Mouse (Mus musculus): ENCODE results near the gene Sbf1. TPM values are rescaled to one million over a fixed set of nuclear protein-coding genes. Genes with fewer than 3 reads are reported as not detected.

Sbf1 gene
- 78.3 and 93.5 TPM in 2 replicates for polyA plus RNA-seq (2016; fragmentation: Nextera tagmentation; extraction: Ambion mirVana)

GRCm38 (mm10) chr15:89315190-89315731 lies at the start of gene Sbf1:
TSS of gene Sbf1 (minus strand) at chr15:89315311.
- peaks cover 33% of the 10 kb centered on the region for H3K4me1 ChIP-seq
- H3K27ac ChIP-seq (replicated peaks), result peak within 1 kb of the TSS; percentile 92
- no peaks in the 10 kb centered on the region for H3K9me3 ChIP-seq (replicated peaks)
- no peaks in the 10 kb centered on the region for H3K27me3 ChIP-seq (ENCODE audit: low read depth, poor library complexity, severe bottlenecking)
- WGBS, result under 1% methylated on average over 37 of the region's 37 CpGs
- peak; percentile 98 for DNase-seq (ENCODE audit: low spot score)
- peak within 1 kb of the TSS; percentile 96 for H3K4me3 ChIP-seq
- H3K36me3 ChIP-seq, result no peaks in the 10 kb centered on the region

GRCm38 (mm10) chr15:89363051-89363450 lies 47.9 kb upstream of the Sbf1 start:
- Histone ChIP-seq H3K4me3 (no peak overlapping the region), H3K4me1 (no peaks in the 10 kb centered on the region), H3K27me3 (ENCODE audit: low read depth, poor library complexity, severe bottlenecking) (no peaks in the 10 kb centered on the region), H3K9me3 (replicated peaks) (no peaks in the 10 kb centered on the region), H3K36me3 (peaks cover 97% of the 10 kb centered on the region), H3K27ac (replicated peaks) (no peak overlapping the region)
- WGBS, result 93% methylated on average over 7 of the region's 7 CpGs
- DNase-seq (ENCODE audit: low spot score), result no peak

GRCm38 (mm10) chr15:89358784-89359183 lies 43.7 kb upstream of the Sbf1 start:
- no peak overlapping the region for H3K4me3 ChIP-seq
- H3K4me1 ChIP-seq, result peaks cover 22% of the 10 kb centered on the region
- WGBS, result 94% methylated on average over 3 of the region's 3 CpGs
- no peak overlapping the region for H3K27ac ChIP-seq (replicated peaks)
- no peak for DNase-seq (ENCODE audit: low spot score)
- peaks cover 68% of the 10 kb centered on the region for H3K36me3 ChIP-seq
- no peaks in the 10 kb centered on the region for H3K27me3 ChIP-seq (ENCODE audit: low read depth, poor library complexity, severe bottlenecking)
- H3K9me3 ChIP-seq (replicated peaks), result no peaks in the 10 kb centered on the region

DNA sequence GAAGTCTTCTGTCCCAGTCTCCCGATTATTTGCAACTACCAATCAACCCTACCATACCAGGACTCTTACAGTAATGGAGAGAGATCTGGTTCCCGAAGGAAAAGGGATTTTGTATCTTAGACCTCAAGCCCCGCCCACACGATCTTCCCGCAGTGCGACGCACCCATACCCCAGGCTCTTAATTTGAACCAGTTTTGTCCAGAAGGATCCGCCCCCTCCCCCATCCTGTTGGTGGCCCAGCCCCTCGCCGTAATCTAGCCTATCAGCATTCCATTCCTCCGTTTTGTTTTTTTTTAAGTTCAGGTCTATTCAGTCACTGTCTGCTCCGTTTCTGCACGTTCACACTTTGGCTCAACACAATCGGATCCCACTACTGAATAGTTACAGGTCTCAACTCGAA lies 41.3 kb upstream of the Sbf1 start:
- 0% methylated on average over 15 of the region's 15 CpGs for WGBS
- H3K4me3 ChIP-seq, result peak overlapping the region; percentile 88
- H3K27me3 ChIP-seq (ENCODE audit: low read depth, poor library complexity, severe bottlenecking), result no peaks in the 10 kb centered on the region
- H3K4me1 ChIP-seq, result peaks cover 26% of the 10 kb centered on the region
- peak; percentile 88 for DNase-seq (ENCODE audit: low spot score)
- no peaks in the 10 kb centered on the region for H3K9me3 ChIP-seq (replicated peaks)
- peaks cover 68% of the 10 kb centered on the region for H3K36me3 ChIP-seq
- peak overlapping the region; percentile 94 for H3K27ac ChIP-seq (replicated peaks)

- peak within 1 kb of the TSS; percentile 88 for H3K4me3 ChIP-seq
- H3K27ac ChIP-seq (replicated peaks), result peak within 1 kb of the TSS; percentile 94
- WGBS, result under 1% methylated on average over 64 of the region's 64 CpGs
- H3K4me1 ChIP-seq, result peaks cover 26% of the 10 kb centered on the region
- peak; percentile 98 for DNase-seq (ENCODE audit: low spot score)
- peaks cover 68% of the 10 kb centered on the region for H3K36me3 ChIP-seq
- H3K27me3 ChIP-seq (ENCODE audit: low read depth, poor library complexity, severe bottlenecking), result no peaks in the 10 kb centered on the region
- H3K9me3 ChIP-seq (replicated peaks), result no peaks in the 10 kb centered on the region
Observed at GRCm38 (mm10) chr15:89355241-89356187, 40.4 kb upstream of the Sbf1 start, which contains the start of the genes Lmf2 and Ncaph2. TSS of gene Lmf2 (minus strand) at chr15:89355659. TSS of gene Ncaph2 (plus strand) at chr15:89355719.

DNA sequence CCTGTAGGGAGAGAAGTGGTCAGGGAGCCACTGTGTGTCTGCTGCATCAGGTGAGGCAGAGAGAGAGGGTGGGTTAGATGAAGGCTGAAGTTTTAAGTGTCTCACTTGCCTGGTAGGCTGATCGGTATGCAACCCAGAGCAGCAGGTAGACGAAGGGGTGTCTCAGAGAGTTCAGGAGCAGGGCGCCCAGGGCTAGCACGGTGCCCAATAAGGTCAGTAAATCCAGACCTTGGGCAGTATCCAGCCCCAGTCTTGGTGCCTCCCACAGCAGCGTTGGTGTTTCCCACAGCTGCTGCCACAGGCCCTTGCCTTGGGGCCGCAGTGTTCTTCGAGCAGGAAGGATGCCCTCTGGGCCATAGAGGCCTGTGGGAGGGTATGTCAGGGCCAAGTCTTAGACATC lies 39.3 kb upstream of the Sbf1 start:
- Histone ChIP-seq H3K4me3 (peak overlapping the region; percentile 88), H3K36me3 (peaks cover 68% of the 10 kb centered on the region), H3K4me1 (peaks cover 26% of the 10 kb centered on the region), H3K27ac (replicated peaks) (peak overlapping the region; percentile 94), H3K9me3 (replicated peaks) (no peaks in the 10 kb centered on the region), H3K27me3 (ENCODE audit: low read depth, poor library complexity, severe bottlenecking) (no peaks in the 10 kb centered on the region)
- DNase-seq (ENCODE audit: low spot score), result no peak
- 85% methylated on average over 7 of the region's 7 CpGs for WGBS

DNA sequence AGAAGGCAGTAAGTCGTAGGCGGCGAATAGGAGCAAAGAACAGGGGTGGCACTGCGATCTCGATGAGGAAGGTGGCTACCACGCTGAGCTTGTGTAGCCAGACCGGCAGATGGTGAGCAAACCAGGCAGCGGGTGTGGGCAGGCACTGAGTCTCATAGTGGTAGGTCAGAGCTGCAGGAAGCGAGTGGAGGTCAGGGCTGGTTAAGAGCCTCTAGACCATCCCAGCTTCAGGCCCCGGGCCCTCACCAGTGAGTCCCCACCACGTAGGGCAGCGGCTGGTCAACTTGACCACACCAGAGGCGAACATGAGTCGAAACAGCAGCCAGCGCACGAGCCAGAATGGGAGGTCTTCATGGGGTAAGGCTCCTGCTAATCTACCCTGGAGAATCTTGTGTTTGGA lies 38.7 kb upstream of the Sbf1 start:
- 95% methylated on average over 16 of the region's 16 CpGs for WGBS
- no peak for DNase-seq (ENCODE audit: low spot score)
- H3K36me3 ChIP-seq, result peaks cover 63% of the 10 kb centered on the region

DNA sequence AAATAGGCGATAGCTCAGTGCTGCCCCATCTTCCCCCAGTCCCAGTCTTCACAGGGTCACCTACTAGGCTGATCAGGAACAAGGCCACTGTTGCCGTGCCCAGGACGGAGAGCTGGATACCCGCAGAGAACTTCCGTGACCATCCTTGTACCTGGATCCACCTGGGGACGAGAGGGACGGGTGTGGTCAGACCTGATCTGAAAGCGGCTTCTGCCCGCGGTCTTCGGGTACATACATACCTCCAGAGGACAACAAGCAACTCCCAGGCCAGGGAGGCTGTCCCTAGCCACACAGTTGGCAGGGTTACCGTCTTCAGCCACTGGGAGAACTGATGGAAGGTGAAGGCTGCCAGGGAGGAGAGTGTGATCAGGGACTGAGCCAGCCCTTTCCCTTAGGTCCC lies 37.7 kb upstream of the Sbf1 start:
- Histone ChIP-seq H3K4me1 (peaks cover 26% of the 10 kb centered on the region), H3K27me3 (ENCODE audit: low read depth, poor library complexity, severe bottlenecking) (no peaks in the 10 kb centered on the region), H3K27ac (replicated peaks) (no peak overlapping the region), H3K9me3 (replicated peaks) (no peaks in the 10 kb centered on the region), H3K36me3 (peaks cover 55% of the 10 kb centered on the region), H3K4me3 (no peak overlapping the region)
- no peak for DNase-seq (ENCODE audit: low spot score)
- WGBS, result 97% methylated on average over 12 of the region's 12 CpGs

More for the DNA sequence above, 38.7 kb upstream of the Sbf1 start:
- Histone ChIP-seq H3K27ac (replicated peaks) (no peak overlapping the region), H3K9me3 (replicated peaks) (no peaks in the 10 kb centered on the region), H3K27me3 (ENCODE audit: low read depth, poor library complexity, severe bottlenecking) (no peaks in the 10 kb centered on the region), H3K4me3 (peak overlapping the region; percentile 88), H3K4me1 (peaks cover 26% of the 10 kb centered on the region)

DNA sequence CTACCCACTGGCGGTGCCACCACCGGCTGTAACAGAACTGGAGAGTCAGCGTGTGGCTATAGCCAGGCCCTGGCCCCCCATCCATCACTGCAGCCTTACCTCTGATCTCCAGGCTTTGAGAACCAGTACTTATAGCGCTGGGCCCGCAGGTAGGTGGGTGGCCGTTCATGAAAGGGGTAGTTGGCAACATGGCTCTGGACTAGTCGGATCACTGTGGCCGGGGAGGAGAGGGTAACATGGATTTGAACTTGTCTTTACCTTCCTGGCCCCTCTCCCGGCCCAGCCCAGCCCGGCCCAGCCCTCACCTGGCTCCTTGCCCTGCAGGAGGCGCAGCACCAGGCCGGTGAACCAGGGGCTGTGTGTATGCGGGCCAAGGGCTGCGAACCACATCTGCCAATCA lies 36.9 kb upstream of the Sbf1 start:
- DNase-seq (ENCODE audit: low spot score), result no peak
- Histone ChIP-seq H3K4me1 (peaks cover 22% of the 10 kb centered on the region), H3K36me3 (peaks cover 50% of the 10 kb centered on the region), H3K9me3 (replicated peaks) (no peaks in the 10 kb centered on the region), H3K27ac (replicated peaks) (no peak overlapping the region), H3K27me3 (ENCODE audit: low read depth, poor library complexity, severe bottlenecking) (no peaks in the 10 kb centered on the region), H3K4me3 (no peak overlapping the region)
- 94% methylated on average over 14 of the region's 14 CpGs for WGBS

GRCm38 (mm10) chr15:89351302-89351701 lies 36.2 kb upstream of the Sbf1 start:
- Histone ChIP-seq H3K9me3 (replicated peaks) (no peaks in the 10 kb centered on the region), H3K27ac (replicated peaks) (no peak overlapping the region), H3K36me3 (peaks cover 50% of the 10 kb centered on the region), H3K4me1 (peaks cover 18% of the 10 kb centered on the region), H3K4me3 (no peak overlapping the region), H3K27me3 (ENCODE audit: low read depth, poor library complexity, severe bottlenecking) (no peaks in the 10 kb centered on the region)
- DNase-seq (ENCODE audit: low spot score), result no peak
- WGBS, result 93% methylated on average over 15 of the region's 15 CpGs

DNA sequence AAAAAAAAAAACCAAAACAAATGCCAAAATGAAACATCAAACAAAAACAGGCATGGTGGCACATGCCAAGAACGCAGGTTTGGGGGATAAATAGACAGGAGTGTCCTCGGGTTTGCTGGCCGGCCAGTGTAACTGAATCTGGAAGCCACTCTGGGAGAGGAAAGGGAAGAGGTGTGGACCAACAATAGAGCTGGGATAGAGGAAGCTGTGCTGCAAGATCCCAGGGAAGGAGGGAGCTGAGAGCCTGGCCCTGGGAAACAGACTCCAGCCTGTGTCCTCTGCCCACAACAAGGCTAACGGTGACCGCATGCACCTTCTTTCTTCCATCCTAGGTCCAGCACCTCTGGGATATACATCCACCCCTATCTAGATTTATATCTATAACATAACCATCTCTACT lies 35.3 kb upstream of the Sbf1 start:
- Histone ChIP-seq H3K36me3 (peaks cover 50% of the 10 kb centered on the region), H3K4me1 (peaks cover 18% of the 10 kb centered on the region), H3K27ac (replicated peaks) (no peak overlapping the region), H3K27me3 (ENCODE audit: low read depth, poor library complexity, severe bottlenecking) (no peaks in the 10 kb centered on the region), H3K9me3 (replicated peaks) (no peaks in the 10 kb centered on the region), H3K4me3 (no peak overlapping the region)
- no peak for DNase-seq (ENCODE audit: low spot score)
- WGBS, result 87% methylated on average over 5 of the region's 5 CpGs

- DNase-seq (ENCODE audit: low spot score), result no peak
- Histone ChIP-seq H3K4me1 (no peaks in the 10 kb centered on the region), H3K27ac (replicated peaks) (no peak overlapping the region), H3K9me3 (replicated peaks) (no peaks in the 10 kb centered on the region), H3K36me3 (no peaks in the 10 kb centered on the region), H3K4me3 (no peak overlapping the region), H3K27me3 (ENCODE audit: low read depth, poor library complexity, severe bottlenecking) (no peaks in the 10 kb centered on the region)
- 79% methylated on average over 3 of the region's 3 CpGs for WGBS
Observed at GRCm38 (mm10) chr15:89343325-89343724, 28.2 kb upstream of the Sbf1 start.

- no peaks in the 10 kb centered on the region for H3K4me1 ChIP-seq
- H3K27me3 ChIP-seq (ENCODE audit: low read depth, poor library complexity, severe bottlenecking), result no peaks in the 10 kb centered on the region
- no peaks in the 10 kb centered on the region for H3K36me3 ChIP-seq
- no peak overlapping the region for H3K27ac ChIP-seq (replicated peaks)
- DNase-seq (ENCODE audit: low spot score), result no peak
- no peak overlapping the region for H3K4me3 ChIP-seq
- 55% methylated on average over 1 of the region's 1 CpGs for WGBS
- no peaks in the 10 kb centered on the region for H3K9me3 ChIP-seq (replicated peaks)
Observed at GRCm38 (mm10) chr15:89341678-89342077, 26.6 kb upstream of the Sbf1 start.

Measured in midbrain, embryonic 10.5 days (tissue).